Mouse (Mus musculus): ENCODE measurements at regions not wholly inside any gene's neighbourhood (a gene's known extent, or its start where the extent isn't known, plus 50 kb on each side); places are given as distances from the start of the nearest gene placed in this dataset.

DNA sequence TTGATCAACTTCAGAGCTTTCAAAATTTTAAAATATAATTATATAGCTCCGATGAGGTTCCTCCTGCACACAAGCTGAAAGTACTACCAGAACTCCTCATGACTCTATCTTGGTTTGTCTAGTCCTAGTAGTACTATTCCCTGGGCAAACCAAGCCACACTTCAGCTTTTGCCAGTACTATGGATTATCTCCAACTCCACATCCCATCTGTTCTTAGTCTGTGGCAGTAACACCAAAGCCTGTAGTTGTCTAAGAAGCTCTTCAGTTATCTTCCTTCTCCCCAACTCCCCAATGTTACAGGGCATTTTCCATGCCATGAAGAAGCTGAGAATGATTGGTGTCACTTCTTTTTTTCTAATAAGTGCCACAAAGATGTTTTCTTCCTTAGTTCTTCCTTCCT, 83.1 kb downstream of the Gm43517 start:
- TF ChIP-seq CTCF (IDR thresholded peaks at IDR 0.05; ENCODE audit: extremely low read depth, insufficient read depth, low read length) (no peak), POLR2A (IDR thresholded peaks at IDR 0.05; ENCODE audit: extremely low read depth, insufficient read depth, low read length) (no peak)
